Mouse (Mus musculus) lung, postnatal 0 days (tissue): Measurements from ENCODE around the gene Fam71f1.

Source experiments
- CTCF ChIP-seq: IDR thresholded peaks from 2 replicates; pipeline ENCODE4 v1.5.1; 2016; ENCODE audit warnings: antibody characterized with exemption, mild to moderate bottlenecking
- EP300 ChIP-seq: IDR thresholded peaks from 2 replicates; pipeline ENCODE4 v1.6.1; 2016; ENCODE audit warnings: antibody characterized with exemption, mild to moderate bottlenecking, control low read depth

- no peak for TF ChIP-seq CTCF
- no peak for TF ChIP-seq EP300
Measured at GRCm38 (mm10) chr6:29288651-29289050, 30.3 kb upstream of the Fam71f1 start.
